Mouse (Mus musculus): ENCODE data around the gene Fnip1. TPM values are rescaled to one million over a fixed set of nuclear protein-coding genes. Genes with fewer than 3 reads are reported as not detected.
"Not testable (repeated sequence)": the region's sequence is repeated elsewhere in the genome, so short reads cannot be mapped to it uniquely, and the experiment has no call there.

Fnip1 gene
- 10 to 100 TPM; 27.5 to 27.8 TPM for total RNA-seq (2021)
- long read RNA-seq, experiment 1, full-length matches to known transcripts, result 3 of 9 reads
- long read RNA-seq, experiment 1, partial matches to known transcripts, result 5 of 9 reads
- long read RNA-seq, experiment 1, other reads (novel, unspliced or antisense), result 1 of 9 reads
- long read RNA-seq, experiment 2, full-length matches to known transcripts, result 5 of 11 reads
- long read RNA-seq, experiment 2, partial matches to known transcripts, result 5 of 11 reads
- long read RNA-seq, experiment 2, other reads (novel, unspliced or antisense), result 1 of 11 reads

GRCm38 (mm10) chr11:54437823-54438337 is at the start of gene Fnip1:
Gene Fnip1 (plus strand): TSS chr11:54438199.
- DNase-seq (ENCODE audit: low spot score in 2 of 2), result peak; percentile 91 to 97

GRCm38 (mm10) chr11:54390386-54390785 is 47.6 kb upstream of the Fnip1 start:
- DNase-seq (ENCODE audit: low spot score in 2 of 2), result no peak

GRCm38 (mm10) chr11:54391326-54391725 is 46.7 kb upstream of the Fnip1 start:
- DNase-seq (ENCODE audit: low spot score in 2 of 2), result no peak

GRCm38 (mm10) chr11:54396686-54397085 is 41.3 kb upstream of the Fnip1 start:
- DNase-seq (ENCODE audit: low spot score in 2 of 2), result no peak

- no peak for DNase-seq (ENCODE audit: low spot score in 2 of 2)
These were observed 39.9 kb upstream of the Fnip1 start for GRCm38 (mm10) chr11:54398058-54398457.

- DNase-seq (ENCODE audit: low spot score in 2 of 2), result not testable (repeated sequence)
These were observed 37.2 kb upstream of the Fnip1 start for GRCm38 (mm10) chr11:54400803-54401202.

GRCm38 (mm10) chr11:54404885-54405284 is 33.1 kb upstream of the Fnip1 start:
- no peak for DNase-seq (ENCODE audit: low spot score in 2 of 2)

- no peak for DNase-seq (ENCODE audit: low spot score in 2 of 2)
These were observed 31.0 kb upstream of the Fnip1 start for GRCm38 (mm10) chr11:54406930-54407546.

GRCm38 (mm10) chr11:54410612-54411011 is 27.4 kb upstream of the Fnip1 start:
- no peak for DNase-seq (ENCODE audit: low spot score in 2 of 2)

- DNase-seq (ENCODE audit: low spot score in 2 of 2), result no peak
These were observed 25.0 kb upstream of the Fnip1 start for GRCm38 (mm10) chr11:54413017-54413416.

- no peak for DNase-seq (ENCODE audit: low spot score in 2 of 2)
These were observed 15.0 kb upstream of the Fnip1 start for GRCm38 (mm10) chr11:54423007-54423406.

GRCm38 (mm10) chr11:54426267-54426666 is 11.7 kb upstream of the Fnip1 start:
- no peak for DNase-seq (ENCODE audit: low spot score in 2 of 2)

- no peak for DNase-seq (ENCODE audit: low spot score in 2 of 2)
These were observed 10.9 kb upstream of the Fnip1 start for GRCm38 (mm10) chr11:54427138-54427537.

GRCm38 (mm10) chr11:54427695-54428352 is 10.2 kb upstream of the Fnip1 start:
- DNase-seq (ENCODE audit: low spot score in 2 of 2), result no peak

- no peak for DNase-seq (ENCODE audit: low spot score in 2 of 2)
These were observed 8.8 kb upstream of the Fnip1 start for GRCm38 (mm10) chr11:54429224-54429623.

- no peak for DNase-seq (ENCODE audit: low spot score in 2 of 2)
These were observed 2.2 kb upstream of the Fnip1 start for GRCm38 (mm10) chr11:54435797-54436196.

- no peak for DNase-seq (ENCODE audit: low spot score in 2 of 2)
These were observed 633 bp upstream of the Fnip1 start for GRCm38 (mm10) chr11:54437310-54437822.

GRCm38 (mm10) chr11:54438366-54438781 is 375 bp downstream of the Fnip1 start:
- DNase-seq (ENCODE audit: low spot score in 2 of 2), result peak in 1 of 2 experiments; percentile 17

- DNase-seq (ENCODE audit: low spot score in 2 of 2), result no peak
These were observed 1.1 kb downstream of the Fnip1 start for GRCm38 (mm10) chr11:54438991-54439690.

GRCm38 (mm10) chr11:54439691-54440029 is 1.7 kb downstream of the Fnip1 start:
- DNase-seq (ENCODE audit: low spot score in 2 of 2), result no peak

- not testable (repeated sequence) for DNase-seq (ENCODE audit: low spot score in 2 of 2)
These were observed 12.8 kb downstream of the Fnip1 start for GRCm38 (mm10) chr11:54450757-54451156.

All from layer of hippocampus, postnatal 14 days (tissue).